Mouse (Mus musculus) lung, embryonic 14.5 days (tissue): ENCODE data around the gene Dis3l. TPM values are rescaled to one million over a fixed set of nuclear protein-coding genes. Genes with fewer than 3 reads are reported as not detected.

ENCODE experiments used
- ATAC-seq: fragments of 200-750 bp; cut with Nextera tagmentation; 2 replicates; pipeline ENCODE4 v1.8.0; 2017; ENCODE audit warnings: mild to moderate bottlenecking, moderate TSS enrichment, moderate library complexity; ENCODE audit not compliant: insufficient read depth
- DNase-seq: peaks from one replicate; pipeline ENCODE4 v3.0.0-alpha.2; 2015
- H3K27ac ChIP-seq: fragments of 300-500 bp; sonication (generic); 2 replicates; pipeline ENCODE4 v1.5.1; 2014; ENCODE audit warnings: low read depth, mild to moderate bottlenecking, moderate library complexity
- H3K27me3 ChIP-seq: fragments of 300-500 bp; sonication (generic); 2 replicates; pipeline ENCODE4 v1.6.1; 2014; ENCODE audit warnings: low read length, control low read depth; ENCODE audit not compliant: insufficient read depth
- H3K36me3 ChIP-seq: fragments of 300-500 bp; sonication (generic); 2 replicates; pipeline ENCODE4 v1.6.1; 2014; ENCODE audit warnings: control low read depth; ENCODE audit not compliant: insufficient read depth
- H3K4me1 ChIP-seq: fragments of 300-500 bp; sonication (generic); 2 replicates; pipeline ENCODE4 v1.6.1; 2014; ENCODE audit warnings: antibody characterized with exemption, control low read depth; ENCODE audit not compliant: insufficient read depth
- H3K4me2 ChIP-seq: fragments of 300-500 bp; sonication (generic); 2 replicates; pipeline ENCODE4 v1.6.1; 2014; ENCODE audit warnings: mild to moderate bottlenecking
- H3K4me3 ChIP-seq: fragments of 300-500 bp; sonication (generic); 2 replicates; pipeline ENCODE4 v1.5.1; 2014; ENCODE audit warnings: low read depth, low read length
- H3K9ac ChIP-seq: fragments of 300-500 bp; sonication (generic); 2 replicates; pipeline ENCODE4 v1.6.1; 2014
- H3K9me3 ChIP-seq: fragments of 300-500 bp; sonication (generic); 2 replicates; pipeline ENCODE4 v1.6.1; 2016; ENCODE audit warnings: low read depth, low read length, control low read depth
- CTCF ChIP-seq: IDR thresholded peaks from 2 replicates; pipeline ENCODE4 v1.5.1; 2016; ENCODE audit warnings: antibody characterized with exemption, low read depth
- WGBS: fragments of 180-500 bp; shearing (Covaris S2); extraction: QIAGEN DNeasy Blood & Tissue Kit; methylation state at CpG from one replicate; pipeline ENCODE4 v1.1.7; 2014; 5-methylcytosine and 5-hydroxymethylcytosine counted together
- polyA plus RNA-seq: library from polyadenylated mRNA; unstranded; fragments of >200 nt; fragmentation: Nextera tagmentation; extraction: Ambion mirVana; gene quantifications from 2 replicates; pipeline ENCODE4 v1.2.1, GENCODE M21; 2014

Dis3l gene
- polyA plus RNA-seq, 1 experiment from 2014 or later, result 24.6 TPM

DNA sequence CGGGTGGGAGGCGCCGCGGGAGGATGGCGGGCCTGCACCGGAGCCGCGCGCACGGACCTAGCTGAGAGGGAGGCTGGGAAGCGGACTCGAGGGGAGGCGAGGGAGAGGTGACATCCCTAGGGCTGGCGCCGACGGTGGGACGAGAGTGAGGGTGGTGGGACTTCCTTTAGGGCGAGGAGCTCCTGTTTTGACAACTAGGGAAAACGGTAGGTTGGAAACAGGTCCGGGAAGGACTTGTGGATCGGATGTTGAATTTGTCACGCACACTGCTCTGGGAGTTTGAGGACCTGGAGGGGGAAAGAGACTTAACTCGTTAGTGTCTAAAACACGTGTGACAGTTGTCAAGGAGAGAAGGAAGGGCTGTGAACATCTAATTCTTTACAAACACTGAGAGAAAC lies 59.3 kb downstream of the Dis3l start:
- Histone ChIP-seq H3K4me2 (peak overlapping the region; percentile 82), H3K4me3 (peak overlapping the region; percentile 84), H3K27me3 (no peaks in the 10 kb centered on the region), H3K9me3 (no peaks in the 10 kb centered on the region), H3K36me3 (no peaks in the 10 kb centered on the region), H3K4me1 (peaks cover 6% of the 10 kb centered on the region), H3K27ac (peak overlapping the region; percentile 97), H3K9ac (peak overlapping the region; percentile 96)
- TF ChIP-seq CTCF, result no peak
- ATAC-seq, result peak; percentile 86
- WGBS, result under 1% methylated on average over 24 of the region's 24 CpGs
- DNase-seq, result no peak

DNA sequence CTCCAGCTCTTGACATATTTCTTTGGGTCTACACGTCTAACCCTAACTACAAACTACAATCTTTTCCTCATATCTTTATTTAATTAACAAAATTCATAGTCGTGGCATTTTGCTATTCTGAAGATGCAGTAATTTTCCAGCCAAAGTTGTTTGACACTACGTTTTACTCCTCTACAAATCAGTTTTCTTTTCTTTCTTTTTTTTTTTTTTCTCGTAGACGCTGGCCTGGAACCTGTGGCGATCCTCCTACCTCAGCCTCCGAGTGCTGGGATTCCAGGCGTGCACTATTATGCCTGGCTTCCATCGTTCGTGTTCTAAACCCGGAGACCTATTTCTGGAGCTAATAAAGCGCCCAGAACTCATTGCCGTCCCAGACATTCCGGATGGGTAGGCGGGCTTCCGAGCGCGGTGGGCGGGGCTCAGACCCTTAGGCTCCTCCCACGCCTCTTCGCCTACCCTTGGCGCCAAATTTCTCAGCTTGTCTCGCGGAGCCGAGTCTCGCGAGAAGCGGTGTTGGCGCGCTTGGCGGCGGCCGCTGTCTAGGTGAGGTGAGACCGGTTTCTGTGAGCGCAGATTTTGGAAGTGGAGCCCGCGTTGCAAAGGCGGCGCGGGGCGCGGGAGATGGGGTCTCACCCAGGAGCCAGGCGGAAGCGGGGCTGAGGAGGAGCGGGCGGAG lies 59.8 kb downstream of the Dis3l start, which contains the start of gene Tipin:
Gene Tipin (plus strand): TSS at position 477 of the 676 bp plus-strand sequence.
- 2% methylated on average over 46 of the region's 46 CpGs for WGBS
- Histone ChIP-seq H3K36me3 (no peaks in the 10 kb centered on the region), H3K4me1 (peaks cover 6% of the 10 kb centered on the region), H3K27me3 (no peaks in the 10 kb centered on the region), H3K9ac (peak within 1 kb of the TSS; percentile 96), H3K4me2 (peak within 1 kb of the TSS; percentile 82), H3K4me3 (peak within 1 kb of the TSS; percentile 84), H3K27ac (peak within 1 kb of the TSS; percentile 97), H3K9me3 (no peaks in the 10 kb centered on the region)
- DNase-seq (peak; percentile 100), ATAC-seq (peak; percentile 92)
- no peak for TF ChIP-seq CTCF

DNA sequence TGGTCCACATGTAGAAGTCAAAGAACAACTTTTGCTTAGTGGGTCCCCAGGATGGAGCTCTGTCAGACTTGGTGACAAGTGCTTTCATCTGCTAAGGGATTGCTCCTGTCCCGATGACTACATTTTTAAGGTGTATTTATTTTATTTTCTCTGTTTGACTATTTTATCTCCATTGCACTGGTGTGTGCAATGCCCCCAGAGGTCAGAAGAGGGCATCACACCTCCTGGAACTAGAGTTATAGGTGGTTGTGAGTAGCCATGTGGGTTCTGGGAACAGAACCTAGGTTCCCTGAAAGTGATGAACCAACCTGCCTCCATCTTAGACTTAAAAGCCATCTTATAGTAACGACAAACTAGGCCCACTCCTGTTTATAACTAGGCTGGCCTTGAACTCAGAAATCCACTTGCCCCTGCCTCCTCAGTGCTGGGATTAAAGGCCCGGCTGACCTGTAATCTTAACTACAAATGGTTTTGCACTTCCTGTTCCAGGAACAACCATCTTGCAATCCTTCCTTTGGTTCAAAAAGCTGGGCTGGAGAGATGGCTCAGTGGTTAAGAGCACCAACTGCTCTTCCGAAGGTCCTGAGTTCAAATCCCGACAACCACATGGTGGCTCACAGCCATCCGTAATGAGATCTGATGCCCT lies 62.3 kb downstream of the Dis3l start:
- no peak overlapping the region for H3K4me2 ChIP-seq
- H3K9me3 ChIP-seq, result no peaks in the 10 kb centered on the region
- H3K4me3 ChIP-seq, result no peak overlapping the region
- ATAC-seq (no peak), DNase-seq (no peak)
- H3K4me1 ChIP-seq, result peaks cover 6% of the 10 kb centered on the region
- H3K27ac ChIP-seq, result no peak overlapping the region
- no peak for TF ChIP-seq CTCF
- WGBS, result 92% methylated on average over 6 of the region's 6 CpGs
- H3K36me3 ChIP-seq, result no peaks in the 10 kb centered on the region
- no peaks in the 10 kb centered on the region for H3K27me3 ChIP-seq
- H3K9ac ChIP-seq, result no peak overlapping the region

DNA sequence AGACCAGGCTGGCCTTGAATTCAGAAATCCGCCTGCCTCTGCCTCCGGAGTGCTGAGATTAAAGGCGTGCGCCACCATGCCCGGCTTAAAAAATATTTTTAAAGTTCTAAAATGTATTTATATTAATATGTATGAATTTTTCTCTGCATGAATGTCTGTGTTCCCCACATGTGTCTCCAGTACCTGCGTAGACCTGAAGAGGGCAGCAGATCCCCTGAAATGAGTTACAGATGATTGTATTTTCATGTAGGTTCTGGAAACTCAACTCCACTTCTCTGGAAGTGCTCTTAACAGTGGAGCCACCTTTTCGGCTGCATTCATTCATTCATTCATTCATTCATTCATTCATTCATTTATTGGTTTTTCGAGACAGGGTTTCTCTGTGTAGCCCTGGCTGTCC lies 63.4 kb downstream of the Dis3l start:
- H3K27ac ChIP-seq, result no peak overlapping the region
- no peaks in the 10 kb centered on the region for H3K9me3 ChIP-seq
- DNase-seq, result peak; percentile 88
- H3K4me3 ChIP-seq, result no peak overlapping the region
- TF ChIP-seq CTCF, result peak; percentile 75
- peaks cover 5% of the 10 kb centered on the region for H3K4me1 ChIP-seq
- no peak overlapping the region for H3K9ac ChIP-seq
- H3K27me3 ChIP-seq, result no peaks in the 10 kb centered on the region
- WGBS, result 62% methylated on average over 8 of the region's 8 CpGs
- no peak for ATAC-seq
- H3K36me3 ChIP-seq, result no peaks in the 10 kb centered on the region
- no peak overlapping the region for H3K4me2 ChIP-seq

DNA sequence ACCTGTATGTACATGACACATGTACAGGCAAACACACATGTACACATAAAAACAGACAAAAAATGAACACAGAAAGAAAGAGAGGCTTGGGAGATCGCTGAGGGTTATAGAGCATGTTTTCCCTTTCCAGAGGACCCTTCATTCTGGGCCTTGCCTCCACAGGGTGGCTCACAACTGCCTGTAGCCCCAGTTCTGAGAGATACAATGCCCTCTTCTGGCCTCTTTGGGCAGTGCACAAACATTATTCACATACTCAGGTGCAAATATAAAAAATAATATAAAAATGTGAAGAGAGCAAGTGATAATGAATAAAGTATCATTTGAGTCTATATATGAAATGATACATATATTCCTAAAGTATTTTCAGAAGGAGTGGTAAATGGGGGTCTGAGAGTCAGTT lies 66.2 kb downstream of the Dis3l start:
- H3K36me3 ChIP-seq, result no peaks in the 10 kb centered on the region
- TF ChIP-seq CTCF, result peak; percentile 34; the same call in 1 of the 2 replicates
- H3K9ac ChIP-seq, result no peak overlapping the region
- no peak for ATAC-seq
- WGBS, result 50% methylated on average over 1 of the region's 1 CpGs
- DNase-seq, result peak; percentile 32
- H3K4me1 ChIP-seq, result no peaks in the 10 kb centered on the region
- no peak overlapping the region for H3K27ac ChIP-seq
- no peak overlapping the region for H3K4me2 ChIP-seq
- no peaks in the 10 kb centered on the region for H3K9me3 ChIP-seq
- no peak overlapping the region for H3K4me3 ChIP-seq
- no peaks in the 10 kb centered on the region for H3K27me3 ChIP-seq

DNA sequence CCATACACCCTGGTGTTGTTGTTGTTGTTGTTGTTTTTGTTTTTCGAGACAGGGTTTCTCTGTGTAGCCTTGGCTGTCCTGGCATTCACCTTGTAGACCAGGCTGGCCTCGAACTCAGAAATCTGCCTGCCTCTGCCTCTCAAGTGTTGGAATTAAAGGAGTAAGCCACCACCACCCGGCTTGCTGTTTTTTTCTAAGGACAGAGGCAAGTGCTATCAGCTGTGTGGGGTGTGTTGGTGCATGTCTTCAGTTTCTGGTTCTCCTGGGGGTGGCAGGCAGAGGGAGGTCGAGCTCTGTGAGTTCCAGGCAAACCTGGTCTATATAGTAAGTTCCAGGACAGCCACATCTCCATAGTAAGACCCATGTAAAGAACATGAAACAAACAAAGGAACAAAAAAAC lies 66.8 kb downstream of the Dis3l start:
- Histone ChIP-seq H3K27me3 (no peaks in the 10 kb centered on the region), H3K4me1 (no peaks in the 10 kb centered on the region), H3K9me3 (no peaks in the 10 kb centered on the region), H3K27ac (no peak overlapping the region), H3K4me2 (no peak overlapping the region), H3K4me3 (no peak overlapping the region), H3K9ac (no peak overlapping the region), H3K36me3 (no peaks in the 10 kb centered on the region)
- DNase-seq (no peak), ATAC-seq (no peak)
- 68% methylated on average over 4 of the region's 4 CpGs for WGBS
- no peak for TF ChIP-seq CTCF

DNA sequence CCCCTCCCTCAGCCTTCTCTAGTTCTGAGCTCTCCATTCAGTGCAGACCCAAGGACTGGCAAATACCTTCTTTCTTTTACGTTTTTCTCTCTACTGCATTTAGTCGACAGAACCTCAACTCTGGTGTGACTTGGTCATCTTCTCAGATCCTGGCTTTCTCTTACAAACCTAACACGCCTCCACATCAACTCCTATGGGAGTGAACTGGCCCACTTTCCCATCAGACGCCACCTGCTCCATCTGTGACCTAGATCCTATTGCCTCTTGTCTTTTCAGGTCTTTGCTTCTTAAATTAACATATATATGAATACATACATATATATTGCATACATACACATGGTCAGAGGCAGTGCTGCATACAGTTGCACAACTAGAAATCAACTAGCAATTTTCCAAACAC lies 67.3 kb downstream of the Dis3l start:
- ATAC-seq, result no peak
- WGBS, result 72% methylated on average over 4 of the region's 4 CpGs
- no peak overlapping the region for H3K9ac ChIP-seq
- no peak overlapping the region for H3K4me2 ChIP-seq
- TF ChIP-seq CTCF, result no peak
- H3K4me1 ChIP-seq, result no peaks in the 10 kb centered on the region
- H3K27ac ChIP-seq, result no peak overlapping the region
- no peak overlapping the region for H3K4me3 ChIP-seq
- H3K27me3 ChIP-seq, result no peaks in the 10 kb centered on the region
- no peaks in the 10 kb centered on the region for H3K36me3 ChIP-seq
- no peaks in the 10 kb centered on the region for H3K9me3 ChIP-seq
- DNase-seq, result no peak
